Mouse (Mus musculus) E14TG2a.4 (cell line): ENCODE results near the gene Slc16a6.

ENCODE experiments used
- CTCF ChIP-seq: conservative IDR thresholded peaks from 2 replicates; pipeline ENCODE4 v1.5.1; 2014; ENCODE audit warnings: low read length
- NANOG ChIP-seq: IDR thresholded peaks from 2 replicates; pipeline ENCODE4 v1.6.1; 2014; ENCODE audit warnings: borderline replicate concordance, low read length, mixed read lengths
- POU5F1 ChIP-seq: IDR thresholded peaks from 2 replicates; pipeline ENCODE4 v1.6.1; 2014; ENCODE audit warnings: low read length, borderline replicate concordance

DNA sequence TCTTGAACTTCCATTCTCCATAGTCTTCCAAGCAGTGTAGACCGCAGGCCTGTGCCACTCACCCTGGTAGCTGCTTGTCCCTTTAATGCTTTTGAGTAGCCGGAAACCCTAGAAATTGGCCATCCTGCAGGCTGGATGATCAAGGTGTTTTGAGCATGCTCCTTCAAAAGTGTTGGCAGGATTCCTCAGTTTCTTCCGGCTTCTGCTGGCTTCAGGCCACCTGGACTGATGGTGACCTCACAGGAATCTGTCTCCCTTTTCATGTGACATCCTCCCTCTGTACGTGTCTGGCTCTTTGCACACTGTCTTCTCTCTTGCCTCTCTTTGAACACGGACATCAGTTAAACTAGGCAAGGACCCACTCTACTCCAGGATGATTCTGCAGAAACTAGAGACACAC is 26.8 kb upstream of the Slc16a6 start:
- TF ChIP-seq CTCF: no peak
- TF ChIP-seq NANOG: no peak
- no peak for TF ChIP-seq POU5F1
